Mouse (Mus musculus) ZHBTc4 (cell line): Measurements from ENCODE around the gene Cog3.
"Not testable (repeated sequence)": the region's sequence is repeated elsewhere in the genome, so short reads cannot be mapped to it uniquely, and the experiment has no call there.

Experiments used
- DNase-seq: peaks from one replicate; pipeline ENCODE4 v3.0.0-alpha.2; 2011; ENCODE audit warnings: low read depth, low spot score

The Cog3 gene

GRCm38 (mm10) chr14:75753991-75754817 is at the start of gene Cog3:
Cog3 (minus strand) TSS chr14:75754517.
- DNase-seq = peak; percentile 85

- DNase-seq = no peak
Measured at GRCm38 (mm10) chr14:75797769-75798386, 43.6 kb upstream of the Cog3 start.

DNA sequence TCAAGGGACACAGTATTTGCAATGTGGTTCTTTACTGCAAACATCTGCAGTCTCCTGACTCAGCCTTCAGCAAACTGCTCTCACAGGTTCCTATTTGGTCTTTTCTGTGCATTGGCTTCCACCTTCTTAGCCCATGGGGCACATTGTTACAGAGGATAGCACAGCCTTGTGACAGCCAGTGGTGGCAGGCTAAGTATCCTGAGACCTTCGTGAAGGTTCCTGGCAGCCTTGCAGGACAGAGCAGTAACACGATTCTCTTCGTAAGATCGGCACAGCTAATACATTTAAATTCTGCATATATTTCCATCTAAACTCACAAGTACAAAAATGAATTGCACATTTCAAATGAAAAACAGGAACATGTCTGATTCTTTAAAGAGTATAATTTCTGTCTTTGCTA is 41.6 kb upstream of the Cog3 start:
- DNase-seq = no peak

- DNase-seq = no peak
Measured at GRCm38 (mm10) chr14:75794726-75795125, 40.4 kb upstream of the Cog3 start.

DNA sequence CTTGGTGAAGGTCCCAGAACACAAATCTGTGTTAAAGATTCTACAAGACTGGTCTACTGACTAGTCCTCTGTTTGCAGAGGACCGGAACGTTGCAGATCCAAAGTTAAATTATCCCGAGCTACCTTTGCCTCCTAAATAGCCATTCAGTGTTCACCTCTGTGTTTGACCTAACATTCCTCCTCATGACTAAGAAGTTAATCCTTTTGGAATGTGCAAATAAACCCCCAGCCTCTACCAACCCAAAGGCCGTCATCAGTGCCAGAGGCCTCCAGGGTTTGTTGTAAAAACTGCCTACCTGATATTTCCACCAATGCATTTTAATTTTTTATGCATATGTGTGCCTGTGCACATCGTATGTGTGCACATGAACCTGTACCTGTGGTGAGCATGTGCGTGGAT is 40.0 kb upstream of the Cog3 start:
- no peak for DNase-seq

DNA sequence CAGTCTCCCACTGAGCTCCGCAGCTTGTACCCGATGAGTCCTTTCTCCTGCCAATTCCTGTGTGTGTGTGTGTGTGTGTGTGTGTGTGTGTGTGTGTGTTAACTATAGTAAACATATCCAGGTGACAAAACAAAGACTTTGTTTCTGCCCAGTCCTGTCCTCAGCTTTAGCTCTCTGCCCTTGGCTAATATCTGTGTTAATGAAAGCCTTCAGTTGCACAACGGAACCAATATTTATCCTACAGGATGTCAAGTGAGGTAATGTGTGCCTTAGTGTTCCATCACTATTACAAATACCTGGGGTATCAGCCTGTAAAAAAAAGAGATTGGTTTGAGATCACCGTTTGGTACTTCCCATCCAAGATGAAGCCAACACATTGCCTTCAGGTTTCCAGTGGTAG is 38.8 kb upstream of the Cog3 start:
- DNase-seq = no peak

DNA sequence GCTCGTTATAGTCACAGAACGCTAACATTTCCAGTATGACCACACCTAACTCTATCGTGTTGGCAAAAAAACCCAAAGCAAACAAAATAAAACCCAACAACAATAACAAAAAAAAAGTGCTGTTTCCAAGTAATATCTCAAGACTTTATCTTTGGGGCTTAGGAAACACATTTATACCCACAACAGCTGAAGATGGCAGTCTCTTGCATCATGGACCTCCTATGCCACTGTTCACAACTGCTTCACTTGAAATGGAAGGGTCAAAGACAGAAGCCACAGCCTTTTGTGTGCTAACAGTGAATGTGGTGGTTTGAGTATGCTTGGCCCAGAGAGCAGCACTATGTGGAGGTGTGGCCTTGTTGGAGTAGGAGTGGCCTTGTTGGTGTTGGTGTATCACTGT is 37.1 kb upstream of the Cog3 start:
- no peak for DNase-seq

- DNase-seq = no peak
Measured at GRCm38 (mm10) chr14:75790411-75790996, 36.2 kb upstream of the Cog3 start.

DNA sequence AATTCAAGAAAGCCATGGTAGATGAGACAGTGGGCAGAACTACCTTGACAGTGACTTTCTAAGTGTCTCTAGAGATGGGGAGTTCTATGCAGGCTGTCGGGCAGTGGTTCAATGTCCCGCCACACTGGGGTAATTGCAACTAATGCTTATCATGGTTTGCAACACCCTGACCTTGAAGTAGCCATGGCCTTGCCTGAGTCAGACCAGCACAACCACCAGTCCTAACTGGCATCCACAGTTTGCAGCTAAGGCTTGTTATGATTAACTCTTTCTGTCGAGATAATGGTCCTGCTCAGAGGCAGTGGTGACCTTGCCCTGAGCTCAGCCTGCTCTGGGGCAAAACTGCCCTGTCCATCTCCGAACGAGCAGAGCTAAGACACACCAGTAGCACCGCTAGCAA is 35.0 kb upstream of the Cog3 start:
- no peak for DNase-seq

- DNase-seq = no peak
Measured at GRCm38 (mm10) chr14:75787794-75788175, 33.5 kb upstream of the Cog3 start.

DNA sequence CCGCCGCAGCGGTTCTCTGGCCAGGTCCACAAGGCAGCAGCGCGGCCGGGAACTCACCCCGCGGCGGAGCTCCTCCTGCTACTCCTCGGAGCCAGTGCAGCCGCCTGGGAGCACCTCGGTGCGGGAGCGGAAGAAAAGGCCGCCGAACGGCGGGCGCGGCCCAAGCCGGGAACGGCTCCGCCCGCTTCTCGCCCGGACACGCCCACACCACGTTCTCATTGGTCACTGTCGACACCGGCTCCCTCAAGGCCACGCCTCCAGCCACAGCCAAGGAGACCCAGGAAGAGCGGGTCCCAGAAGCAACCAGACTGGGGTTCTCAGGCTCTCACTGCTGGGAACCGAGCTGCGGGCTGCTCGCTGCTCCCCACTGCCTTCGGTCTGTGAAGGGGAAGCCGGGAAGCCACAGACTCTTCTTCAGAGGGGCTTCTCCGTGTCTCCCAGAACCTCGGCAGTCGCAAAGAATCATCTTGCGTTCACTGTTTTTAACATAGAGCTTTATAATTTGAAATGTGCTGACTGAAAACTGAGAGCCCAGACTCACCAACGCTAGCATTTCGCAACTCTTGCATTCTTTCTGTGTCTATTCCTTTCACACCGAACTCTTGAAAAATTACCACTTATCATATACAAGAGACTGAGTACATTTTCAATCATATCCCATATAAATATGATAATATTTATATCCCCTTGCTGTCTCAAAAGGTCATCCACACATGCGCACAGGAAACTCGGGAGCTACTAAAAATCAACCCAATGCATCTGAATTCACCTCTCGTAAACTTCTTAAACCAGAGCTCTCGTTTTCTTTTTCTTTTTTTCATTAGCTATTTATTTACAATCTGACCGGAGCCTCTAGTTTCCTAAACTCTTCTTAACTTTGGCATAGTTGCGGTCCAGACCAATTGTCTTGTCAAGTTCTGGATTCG is 32.8 kb upstream of the Cog3 start, which contains the start of gene Slc25a30:
Gene Slc25a30 (minus strand): TSS at position 170 of the 926 bp plus-strand sequence.
- DNase-seq = peak; percentile 95

GRCm38 (mm10) chr14:75786424-75786867 is 32.1 kb upstream of the Cog3 start:
- DNase-seq = peak; percentile 79

- no peak for DNase-seq
Measured at GRCm38 (mm10) chr14:75779913-75780312, 25.6 kb upstream of the Cog3 start.

- DNase-seq = no peak
Measured at GRCm38 (mm10) chr14:75776637-75777036, 22.3 kb upstream of the Cog3 start.

GRCm38 (mm10) chr14:75773431-75773830 is 19.1 kb upstream of the Cog3 start:
- DNase-seq = no peak

- DNase-seq = not testable (repeated sequence)
Measured at GRCm38 (mm10) chr14:75772407-75772806, 18.1 kb upstream of the Cog3 start.

GRCm38 (mm10) chr14:75771101-75771501 is 16.8 kb upstream of the Cog3 start:
- DNase-seq = no peak

- DNase-seq = no peak
Measured at GRCm38 (mm10) chr14:75769334-75769733, 15.0 kb upstream of the Cog3 start.

DNA sequence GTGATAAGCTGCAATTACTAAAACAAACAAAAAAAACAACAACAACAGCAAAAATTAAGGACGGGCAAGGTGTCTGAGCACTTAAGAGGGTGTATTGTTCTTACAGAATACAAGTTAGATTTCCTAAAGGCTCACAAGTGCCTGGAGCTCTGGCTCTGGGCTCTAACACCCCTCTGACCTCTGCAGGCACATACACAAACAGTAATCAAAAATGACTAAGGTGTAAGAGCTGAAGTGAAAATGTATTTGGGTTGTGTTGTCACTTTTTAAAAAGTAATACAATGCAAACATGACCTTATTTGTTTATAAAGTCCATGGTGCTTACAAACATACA is 13.9 kb upstream of the Cog3 start:
- DNase-seq = no peak

GRCm38 (mm10) chr14:75767492-75768274 is 13.4 kb upstream of the Cog3 start:
- DNase-seq = peak; percentile 82
